Mouse (Mus musculus) left cerebral cortex, adult 8-10 months (tissue): ENCODE data around the gene Nudt3. TPM values are rescaled to one million over a fixed set of nuclear protein-coding genes. Genes with fewer than 3 reads are reported as not detected.
A peak's percentile ranks its signal among the peaks of the same experiment; 100 is the strongest.
"Not testable (repeated sequence)": the region's sequence is repeated elsewhere in the genome, so short reads cannot be mapped to it uniquely, and the experiment has no call there.

Experiments used
- DNase-seq, 2 experiments: peaks; one replicate each; pipeline ENCODE4 v3.0.0; 2022; ENCODE audit warnings: low spot score in 2 of 2
- total RNA-seq, 4 experiments: library from RNA; stranded (reverse); gene quantifications; 2 replicates each; pipeline ENCODE4 v1.2.4; 2022

Gene Nudt3
- total RNA-seq, 4 experiments from 2014 or later = 583 to 634 (median 585) TPM

DNA sequence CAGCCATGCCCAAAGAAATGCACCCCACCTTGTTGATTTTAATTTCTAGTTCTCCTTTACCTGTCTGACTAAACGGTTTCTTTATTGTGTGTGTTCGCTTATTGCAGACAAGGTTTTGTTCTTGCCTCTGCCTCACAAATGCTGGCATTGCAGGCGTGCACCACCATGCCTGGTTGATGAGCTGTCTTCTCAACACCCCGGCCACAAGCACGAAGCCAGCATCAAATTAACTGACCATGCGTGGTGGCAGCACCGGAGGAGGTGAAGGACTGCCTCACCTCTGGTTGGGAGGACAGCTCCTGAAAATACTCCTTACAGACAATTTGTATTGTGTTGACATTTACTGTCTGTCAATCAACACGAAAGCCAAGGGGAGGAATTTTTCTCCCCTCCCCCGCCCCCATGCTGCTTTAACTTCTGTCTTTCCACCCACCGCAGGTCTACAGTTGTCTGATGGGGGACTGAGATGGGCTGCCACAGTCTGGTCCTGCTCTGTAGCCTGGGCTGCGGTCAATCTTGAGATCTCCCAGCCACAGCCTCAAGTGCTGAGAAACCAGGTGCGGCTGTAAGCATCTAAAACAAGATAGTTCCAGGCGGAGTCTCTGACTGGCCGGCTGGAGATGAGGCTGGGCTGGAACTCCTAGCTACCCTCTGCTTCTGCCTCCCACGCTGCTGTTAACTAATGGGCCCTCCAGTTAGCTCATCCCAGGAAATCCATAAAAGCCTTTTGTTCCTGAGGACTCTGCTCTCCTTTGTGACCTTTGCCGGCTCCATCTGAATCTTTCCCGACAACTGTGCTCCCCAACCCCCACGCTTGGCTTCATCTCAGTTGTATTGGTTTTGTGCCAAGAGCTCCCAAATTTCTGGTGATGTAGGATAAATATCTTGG, 13.1 kb upstream of the Nudt3 start, which contains the start of gene Rps10:
Rps10 (minus strand) TSS at position 538 of the 889 bp plus-strand sequence.
- no peak for DNase-seq

DNA sequence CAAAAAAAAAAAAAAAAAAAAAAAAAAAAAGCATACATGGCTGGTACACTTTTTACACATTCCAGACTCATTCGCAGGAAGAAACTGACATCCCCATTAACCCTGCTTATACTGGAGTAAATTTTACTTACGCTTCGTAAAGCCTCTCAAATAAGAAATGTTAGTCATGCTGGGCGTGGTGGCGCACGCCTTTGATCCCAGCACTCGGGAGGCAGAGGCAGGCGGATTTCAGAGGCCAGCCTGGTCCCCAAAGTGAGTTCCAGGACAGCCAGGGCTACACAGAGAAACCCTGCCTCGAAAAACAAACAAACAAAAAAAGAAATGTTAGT, 12.2 kb upstream of the Nudt3 start:
- DNase-seq = not testable (repeated sequence)

DNA sequence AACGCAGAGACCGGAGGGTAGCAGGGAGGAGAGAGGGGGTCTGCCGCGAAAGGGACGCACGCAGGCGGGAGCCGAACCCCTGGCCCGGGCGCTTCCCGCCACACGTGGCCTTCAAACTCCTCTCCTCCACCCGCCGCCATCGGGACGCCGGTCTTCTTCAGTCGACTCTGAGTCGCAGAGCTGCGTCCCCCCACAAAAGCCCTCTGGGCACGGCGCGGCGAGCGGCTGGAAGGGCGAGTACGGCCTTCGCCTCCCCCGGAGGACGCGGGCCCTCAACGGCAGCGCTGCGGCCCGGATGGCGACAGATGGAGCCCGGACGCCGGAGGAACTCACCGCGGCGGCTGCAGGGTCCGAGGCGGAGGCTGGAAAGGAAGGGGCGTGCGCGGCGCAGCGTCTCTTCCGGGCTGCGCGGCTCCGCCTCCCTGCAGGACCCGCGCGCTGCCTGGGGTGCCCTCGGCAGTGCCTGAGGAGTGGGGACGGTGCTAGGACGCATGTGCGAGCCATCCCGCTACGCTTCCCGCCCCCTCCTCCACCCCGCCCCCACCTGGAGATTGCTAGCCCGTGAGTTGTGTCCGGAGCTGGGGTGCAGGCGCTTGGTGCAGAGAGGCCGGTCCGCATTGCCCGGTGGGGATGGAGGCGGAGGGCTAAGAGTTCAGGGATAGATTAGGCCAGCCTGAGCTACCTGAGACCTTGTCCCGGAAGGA, 11.7 kb upstream of the Nudt3 start, which contains the start of gene RPS10-NUDT3:
RPS10-NUDT3 (minus strand) TSS at position 352 of the 704 bp plus-strand sequence.
- peak; percentile 72 to 85 for DNase-seq

DNA sequence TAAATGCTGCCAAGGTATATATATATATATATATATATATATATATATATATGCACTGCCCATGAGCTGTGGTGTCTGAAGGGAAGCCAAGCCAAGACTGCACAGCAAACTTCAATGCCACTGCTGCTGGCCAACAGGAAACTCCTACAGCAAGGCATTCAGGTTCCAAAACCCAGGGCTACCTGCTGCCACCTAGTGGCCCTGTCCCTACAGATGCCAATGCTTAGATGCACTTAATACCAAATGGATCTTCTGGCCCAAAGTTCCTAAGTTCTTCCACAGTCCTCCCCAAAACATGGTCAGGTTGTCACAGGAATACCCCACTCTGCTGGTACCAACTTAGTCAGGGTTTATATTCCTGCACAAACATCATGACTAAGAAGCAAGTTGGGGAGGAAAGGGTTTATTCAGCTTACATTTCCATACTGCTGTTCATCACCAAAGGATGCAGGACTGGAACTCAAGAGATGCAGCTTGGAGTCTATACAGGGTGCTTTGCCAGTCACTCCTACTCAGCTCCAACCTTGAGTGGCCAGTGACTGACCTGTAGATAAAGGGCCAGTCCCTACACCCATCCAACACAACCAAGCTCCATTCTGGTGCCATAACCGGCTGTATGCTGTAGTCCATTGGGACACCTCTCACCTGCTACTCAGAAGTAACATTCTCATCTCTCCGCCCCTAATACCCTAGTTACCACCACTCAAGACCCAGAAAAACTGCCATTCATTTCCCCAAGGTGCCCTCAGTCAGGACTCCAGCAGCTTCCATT, 6.1 kb upstream of the Nudt3 start:
- peak; percentile 61 to 62 for DNase-seq

DNA sequence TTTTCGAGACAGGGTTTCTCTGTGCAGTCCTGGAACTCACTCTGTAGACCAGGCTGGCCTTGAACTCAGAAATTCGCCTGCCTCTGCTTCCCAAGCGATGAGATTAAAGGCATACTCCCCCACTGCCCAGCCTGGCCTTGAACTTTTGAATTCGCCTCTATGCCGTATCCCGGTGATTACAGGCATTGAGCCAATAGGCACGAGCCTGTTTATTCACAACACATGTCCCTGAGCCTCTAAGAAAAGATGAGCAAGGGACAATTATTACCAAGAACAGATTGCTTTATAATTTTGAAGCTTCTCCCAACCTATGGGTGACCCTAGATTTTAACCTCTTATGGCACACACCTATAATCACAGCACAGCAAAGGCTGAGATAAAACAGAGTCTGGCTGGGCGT, 5.1 kb upstream of the Nudt3 start:
- no peak for DNase-seq

DNA sequence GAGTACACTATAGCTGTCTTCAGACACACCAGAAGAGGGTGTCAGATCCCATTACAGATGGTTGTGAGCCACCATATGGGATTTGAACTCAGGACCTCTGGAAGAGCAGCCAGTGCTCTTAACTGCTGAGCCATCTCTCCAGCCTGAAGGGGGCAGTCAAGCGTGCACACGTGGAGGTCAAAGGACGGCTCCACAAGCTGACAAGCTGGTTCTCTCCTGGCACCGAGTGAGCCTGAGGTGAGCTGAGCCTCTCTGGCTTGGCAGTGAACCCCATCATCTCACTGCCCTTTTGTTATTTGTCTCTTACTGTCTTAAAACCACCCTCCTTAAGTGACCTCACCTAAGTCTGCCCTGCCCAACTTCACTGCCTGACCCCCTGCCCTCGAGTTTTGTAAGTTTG, 4.2 kb upstream of the Nudt3 start:
- DNase-seq = no peak

DNA sequence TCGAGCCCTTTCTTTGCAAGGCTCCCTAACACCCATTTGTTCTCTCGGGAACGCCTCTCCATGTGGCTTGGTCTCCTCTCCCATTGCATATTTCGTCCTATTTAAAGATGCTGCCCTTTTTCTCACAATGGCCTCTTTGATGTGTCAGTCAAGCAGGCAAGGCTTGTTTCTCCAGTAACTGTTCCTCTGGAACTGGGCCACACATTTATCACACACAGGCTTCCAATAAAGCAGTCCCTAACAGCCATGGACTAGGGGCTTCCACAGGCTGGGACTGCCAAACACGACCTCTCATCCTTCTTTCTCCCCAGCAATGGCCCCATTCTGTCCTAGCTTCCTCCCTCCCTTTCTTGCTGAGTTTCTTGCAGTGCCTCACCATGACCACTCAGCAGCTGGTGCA, 3.4 kb upstream of the Nudt3 start:
- no peak for DNase-seq

DNA sequence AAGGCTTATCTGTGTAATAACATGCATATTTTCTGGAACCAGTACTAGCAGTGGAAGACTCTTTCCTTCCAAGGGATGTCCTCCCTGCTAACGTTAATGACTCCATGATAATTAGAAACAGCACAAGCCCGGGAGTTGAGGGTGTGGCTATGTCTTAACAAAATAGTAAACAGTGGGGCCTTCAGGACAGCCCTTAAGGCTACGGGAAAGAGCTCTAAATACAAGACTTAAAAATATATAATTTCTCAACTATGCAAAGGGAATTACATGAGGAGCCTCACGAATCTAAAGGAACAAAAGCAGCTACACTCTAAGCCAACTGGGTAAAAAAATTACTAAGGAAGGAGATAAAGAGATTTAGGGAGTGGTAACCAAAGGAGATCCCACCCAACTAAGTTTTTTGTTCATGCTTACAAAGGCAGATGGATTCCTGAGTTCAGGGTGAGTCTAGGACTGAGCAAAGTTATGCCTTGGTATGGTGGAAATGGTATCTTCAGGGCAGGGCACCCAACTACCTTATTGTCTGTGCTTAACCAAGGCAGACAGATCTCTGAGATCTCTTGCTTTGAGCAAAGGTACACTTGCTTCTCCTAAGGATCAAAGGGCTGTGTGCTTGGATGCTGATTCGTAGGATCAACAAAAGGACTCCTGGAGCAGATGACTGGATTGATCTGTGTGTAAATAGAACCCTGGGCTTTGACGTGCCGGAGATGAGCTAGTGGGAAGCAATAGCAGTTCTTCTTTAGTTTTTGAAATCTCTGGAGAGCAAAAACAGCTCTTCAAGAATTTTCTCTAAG, 2.4 kb upstream of the Nudt3 start:
- DNase-seq = no peak

DNA sequence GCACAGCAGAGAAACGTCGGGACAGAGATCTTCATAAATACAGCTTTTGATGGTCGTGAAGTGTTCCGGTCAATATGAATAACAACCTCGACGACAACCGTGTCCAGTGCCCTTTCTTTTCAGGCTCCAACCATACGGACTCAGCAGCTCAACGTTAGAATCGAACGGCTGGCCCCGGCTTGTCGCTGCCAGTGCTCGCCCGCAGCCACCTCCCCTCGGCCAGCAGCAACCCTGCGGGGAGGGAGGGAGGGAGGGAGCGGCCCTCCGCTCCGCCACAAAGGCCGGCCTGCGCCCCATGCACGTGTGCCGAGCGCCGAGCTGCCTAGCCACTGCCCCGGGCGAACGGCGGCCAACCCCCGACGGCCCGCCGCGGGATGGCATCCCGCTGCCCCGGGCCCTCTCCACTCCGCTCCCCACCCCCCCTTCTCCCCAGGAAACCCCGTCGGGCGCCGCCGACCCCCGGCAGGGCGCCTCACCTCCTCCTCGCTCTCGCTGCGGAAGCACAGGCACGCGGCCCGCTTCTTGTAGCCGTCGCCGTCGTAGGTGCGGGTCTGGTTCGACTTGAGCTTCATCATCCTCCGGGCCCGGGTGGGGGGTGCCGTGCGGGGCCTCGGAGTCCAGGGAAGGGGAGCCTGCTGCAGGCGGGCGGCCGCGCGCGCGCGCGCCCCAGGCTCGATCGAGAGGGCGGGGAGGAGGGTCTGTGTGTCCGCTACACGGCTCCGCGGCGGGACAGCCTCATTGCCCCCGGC, 510 bp downstream of the Nudt3 start:
- peak in 1 of 2 experiments; percentile 49 for DNase-seq

DNA sequence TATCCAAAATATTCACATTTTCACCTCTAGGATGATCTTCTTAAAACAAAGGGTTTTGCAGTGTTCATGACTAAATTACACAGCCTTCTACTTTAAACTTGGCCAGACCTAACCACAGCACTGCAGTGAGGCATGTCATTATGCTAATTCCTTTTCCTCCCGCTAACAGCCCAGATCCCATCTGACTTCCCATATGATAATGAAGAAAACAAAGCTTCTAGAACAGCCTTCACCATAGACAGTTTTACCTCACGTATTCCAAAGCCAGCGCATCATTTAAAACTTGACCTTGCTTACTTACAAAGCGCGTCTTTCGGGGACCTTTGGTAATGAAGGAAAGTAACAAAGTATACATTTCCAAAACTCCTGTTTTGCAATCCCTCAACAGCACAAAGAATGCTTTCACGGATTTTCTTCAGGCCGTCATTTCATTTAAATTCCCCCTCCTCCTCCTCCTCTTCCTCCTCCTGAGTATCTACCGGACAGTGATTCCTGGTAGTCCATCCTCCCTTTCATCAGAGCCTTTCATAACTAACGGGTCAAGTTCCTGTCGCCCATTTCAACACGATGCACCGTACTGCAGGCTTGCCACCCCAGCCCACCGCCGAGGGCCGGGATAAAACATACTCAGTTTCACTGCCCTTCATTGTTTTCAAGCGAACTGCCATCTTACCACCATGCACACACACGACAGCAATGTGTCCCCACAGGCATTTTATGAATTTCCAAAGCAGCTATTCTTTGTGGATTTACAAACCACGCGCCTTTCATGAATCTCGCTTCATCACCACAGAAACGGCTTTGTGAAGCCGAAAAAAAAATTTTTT, 1.4 kb downstream of the Nudt3 start:
- no peak for DNase-seq

DNA sequence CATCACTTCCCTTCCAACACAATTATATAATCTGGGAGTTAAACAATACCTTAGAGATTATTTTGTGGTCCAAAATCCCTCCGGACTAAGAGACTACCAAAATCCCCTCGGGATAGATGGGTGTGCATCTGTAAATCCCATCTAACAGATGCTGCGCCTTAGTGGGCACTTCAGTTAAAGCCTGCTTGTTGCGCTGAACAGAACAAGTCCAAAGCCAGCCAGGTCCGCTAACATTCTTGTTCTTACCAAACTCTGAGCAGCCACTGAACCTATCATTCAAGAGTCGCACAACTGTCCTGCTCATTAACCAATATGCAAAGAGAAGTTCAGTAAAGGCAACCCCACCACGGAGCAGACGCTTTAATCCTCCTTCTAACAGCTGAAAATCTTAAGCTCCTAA, 2.1 kb downstream of the Nudt3 start:
- no peak for DNase-seq

DNA sequence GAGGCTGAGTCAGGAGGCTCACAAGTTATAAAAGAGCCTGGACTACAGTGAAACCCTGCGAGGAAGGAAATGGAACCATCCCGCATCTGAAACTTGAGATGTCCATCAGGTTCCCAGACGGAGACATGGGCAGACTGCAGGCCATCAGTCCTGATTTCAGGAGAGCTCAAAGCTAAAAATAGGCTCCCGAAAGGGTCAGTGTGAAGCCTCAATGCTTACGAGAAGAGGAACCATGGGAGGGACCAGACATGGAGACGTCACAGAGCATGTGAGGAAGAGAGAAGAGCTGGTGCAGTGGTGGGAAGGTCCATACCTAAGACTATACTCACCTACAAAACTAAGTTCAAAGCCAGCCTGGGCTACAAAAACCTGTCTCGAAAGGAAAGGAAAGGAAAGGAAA, 7.9 kb downstream of the Nudt3 start:
- DNase-seq = no peak

DNA sequence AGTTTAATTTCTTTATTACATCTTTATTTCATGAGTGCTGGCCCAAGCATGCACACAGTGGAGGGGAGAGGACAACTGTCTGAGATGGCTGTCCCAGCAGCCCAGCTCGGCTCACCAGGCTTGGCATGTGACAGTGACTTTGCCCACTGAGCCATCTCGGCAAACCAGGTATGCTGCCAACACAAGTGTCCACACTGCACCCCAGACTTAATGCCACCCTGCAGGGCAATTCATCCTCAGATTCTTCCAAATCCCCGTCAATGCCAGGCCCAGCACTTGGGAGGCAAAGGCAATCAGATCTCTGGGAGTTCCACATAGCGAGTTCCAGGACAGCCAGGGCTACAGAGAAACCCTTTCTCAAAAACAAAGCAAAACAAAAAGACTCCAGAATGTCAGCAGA, 10.3 kb downstream of the Nudt3 start:
- DNase-seq = no peak

DNA sequence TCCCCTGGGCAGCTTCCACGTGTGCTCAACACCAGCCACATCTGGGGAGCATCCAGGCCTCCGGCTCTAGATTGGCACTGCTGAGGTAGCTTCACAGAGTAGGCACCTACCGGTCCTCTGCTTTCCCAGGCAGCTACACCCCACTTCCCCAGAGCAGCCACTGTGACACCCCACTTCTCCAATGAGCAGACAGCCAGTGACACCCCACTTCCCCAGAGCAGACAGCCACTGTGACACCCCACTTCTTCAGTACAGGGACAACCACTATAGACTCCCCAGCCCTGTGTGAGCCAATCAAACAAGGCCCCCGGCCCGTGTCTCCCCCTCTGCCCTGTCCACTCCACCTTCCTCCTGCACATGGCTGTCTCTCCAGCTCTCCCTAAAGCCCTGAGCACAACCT, 11.3 kb downstream of the Nudt3 start:
- DNase-seq = no peak

DNA sequence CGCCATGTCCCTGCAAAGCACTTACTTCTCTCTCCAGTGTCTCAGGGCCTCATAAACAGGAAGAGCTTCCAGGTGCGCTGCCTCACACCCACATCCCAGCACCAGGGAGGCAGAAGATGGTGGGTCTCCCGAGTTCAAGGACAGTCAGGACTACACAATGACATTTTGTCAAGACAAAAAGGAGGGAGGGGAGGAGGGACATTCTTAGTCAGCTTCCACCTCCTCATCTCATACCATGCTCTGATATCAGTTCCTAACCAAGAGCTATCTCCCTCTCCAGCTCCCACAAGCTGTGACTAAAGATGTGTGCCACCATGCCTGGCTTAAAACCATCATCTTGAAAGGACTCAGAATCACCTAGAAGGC, 11.8 kb downstream of the Nudt3 start:
- DNase-seq = no peak

DNA sequence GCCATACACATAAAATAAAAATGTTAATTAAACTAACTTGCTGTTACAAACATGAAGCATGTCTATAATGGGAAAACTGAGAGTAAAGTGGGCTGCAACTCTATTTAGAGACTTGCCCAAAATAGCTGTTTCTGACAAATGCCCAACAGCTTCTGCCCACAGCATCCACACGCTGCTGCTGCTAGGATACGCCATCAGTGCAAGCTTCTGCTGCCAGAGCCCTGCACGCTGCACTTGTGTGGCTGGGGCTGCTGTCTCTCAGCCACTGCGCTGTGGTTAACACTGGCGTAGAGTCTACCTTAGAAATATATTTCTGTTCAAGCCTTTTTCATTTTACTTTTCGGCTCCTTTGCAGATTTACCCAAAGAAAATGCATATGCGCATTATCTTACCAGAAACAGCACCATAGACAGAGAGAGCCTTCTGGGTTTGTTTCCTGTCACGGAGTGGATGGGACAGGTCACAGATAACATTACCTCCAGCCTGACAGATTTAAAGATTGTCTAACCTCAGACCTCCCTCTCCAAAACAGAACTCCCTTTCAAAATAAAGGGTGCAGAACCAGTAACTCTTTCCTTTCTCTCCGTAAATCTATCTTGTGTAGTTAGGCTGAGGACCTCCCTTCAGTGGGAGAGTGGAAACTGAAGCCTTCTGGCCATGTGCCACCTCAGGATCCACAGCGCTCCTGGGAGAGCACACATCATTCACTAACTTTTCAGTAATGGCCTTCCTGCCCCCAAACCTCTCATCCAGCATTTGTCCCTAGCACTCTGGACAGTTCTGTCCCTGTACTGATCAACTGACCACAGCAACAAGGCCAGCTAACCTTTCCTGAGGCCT, 12.4 kb downstream of the Nudt3 start:
- peak in 1 of 2 experiments; percentile 88 for DNase-seq

DNA sequence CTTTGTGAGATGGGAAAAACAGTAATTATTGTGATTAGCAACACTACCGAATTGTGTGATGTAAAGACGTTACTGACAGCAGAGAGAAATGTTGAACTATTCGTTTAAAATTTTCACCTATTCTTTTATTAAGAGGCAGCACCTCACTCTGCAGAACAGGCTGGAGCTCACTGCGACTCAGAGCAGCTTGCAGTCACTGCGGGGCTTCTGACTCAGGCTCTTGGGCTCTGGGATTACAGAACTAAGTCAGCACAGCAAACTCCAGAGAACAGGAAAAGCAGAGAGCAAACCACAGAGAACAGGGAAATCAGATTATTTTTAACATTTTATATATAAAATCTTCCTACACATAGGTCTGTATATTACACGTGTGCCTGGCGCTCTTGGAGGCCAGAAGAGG, 13.7 kb downstream of the Nudt3 start:
- no peak for DNase-seq

DNA sequence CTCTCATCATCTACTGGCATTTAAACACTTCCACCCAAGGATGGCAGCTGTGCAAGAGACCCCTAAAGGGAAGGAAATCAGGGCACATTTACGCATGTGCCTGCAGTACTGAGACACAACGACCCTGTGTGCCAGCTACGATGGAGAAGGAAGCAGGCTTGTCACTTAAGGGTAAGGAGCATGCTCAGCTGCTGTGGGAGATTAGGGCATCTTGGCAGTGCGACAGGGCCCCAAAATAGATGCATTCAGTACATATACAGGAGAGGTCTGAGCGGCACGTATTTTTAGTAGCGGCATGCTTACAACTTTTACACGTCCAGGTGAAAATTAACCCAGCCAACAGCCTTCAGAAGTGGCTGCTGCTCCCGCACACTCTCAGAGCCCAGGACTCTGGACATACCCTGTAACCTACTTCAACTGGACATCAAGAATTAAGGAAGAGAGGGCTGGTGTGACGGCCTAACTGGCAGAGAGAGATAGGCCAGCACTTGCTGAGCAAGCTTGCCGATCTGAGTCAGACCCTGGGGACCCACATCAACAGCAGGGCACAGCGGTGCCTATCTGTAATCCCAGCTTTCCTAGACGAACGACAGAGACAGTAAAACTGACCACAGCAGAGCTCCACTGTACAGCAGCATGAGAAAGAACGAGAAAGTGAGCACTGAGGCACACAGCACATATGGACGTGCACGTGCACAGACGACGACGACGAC, 19.6 kb downstream of the Nudt3 start:
- DNase-seq = no peak
